Mouse (Mus musculus): Measurements from ENCODE around the gene Sh3d19.
"Not testable (repeated sequence)": the region's sequence is repeated elsewhere in the genome, so short reads cannot be mapped to it uniquely, and the experiment has no call there.

Gene Sh3d19

GRCm38 (mm10) chr3:86103449-86104291 lies 132.8 kb downstream of the Sh3d19 start:
- DNase-seq = no peak

GRCm38 (mm10) chr3:86104433-86104832 lies 133.5 kb downstream of the Sh3d19 start:
- DNase-seq = not testable (repeated sequence)

DNA sequence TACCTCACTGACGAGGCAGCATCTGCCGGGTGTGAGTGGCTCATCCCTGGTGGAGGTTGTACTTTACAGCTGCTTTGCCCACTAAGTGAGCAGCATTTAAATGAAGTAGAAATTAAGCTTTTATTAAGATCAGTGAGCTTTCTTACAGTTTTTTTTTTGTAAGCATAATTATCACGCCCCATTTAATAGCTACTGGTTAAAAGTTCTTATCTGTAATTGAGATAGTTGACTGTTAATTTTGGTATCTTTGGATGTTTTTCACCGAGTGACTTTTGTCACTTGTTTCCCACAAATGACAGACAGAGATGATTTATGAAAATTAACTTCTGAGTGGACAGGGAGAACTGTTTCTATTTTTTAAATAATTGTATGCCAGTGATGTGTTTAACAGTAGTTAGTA lies 134.0 kb downstream of the Sh3d19 start:
- no peak for DNase-seq

DNA sequence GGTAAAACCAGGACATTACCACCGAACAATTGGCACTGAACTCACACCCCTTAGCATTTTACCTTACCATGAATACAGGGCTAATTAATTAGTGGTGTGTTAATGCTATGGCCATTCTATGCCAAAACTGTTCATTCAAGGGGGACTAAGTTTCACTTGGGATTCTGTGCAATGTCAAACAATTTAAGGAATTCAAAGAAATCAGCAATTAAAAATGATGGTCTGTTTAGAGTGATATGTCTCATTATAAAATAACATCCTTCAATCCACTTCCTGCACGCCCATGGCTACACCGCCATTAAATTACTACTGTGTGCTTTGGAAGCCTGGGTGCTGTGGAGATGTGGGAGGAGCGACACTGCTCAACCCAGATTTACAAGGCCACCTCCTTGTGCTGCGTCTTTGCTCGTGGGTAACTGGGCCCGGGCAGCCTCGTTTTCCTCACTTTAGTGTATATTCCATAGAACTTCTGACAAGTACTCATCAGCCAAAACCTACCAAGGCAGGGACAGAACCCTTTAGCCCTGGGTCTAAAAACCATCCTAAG lies 135.2 kb downstream of the Sh3d19 start:
- no peak for DNase-seq

DNA sequence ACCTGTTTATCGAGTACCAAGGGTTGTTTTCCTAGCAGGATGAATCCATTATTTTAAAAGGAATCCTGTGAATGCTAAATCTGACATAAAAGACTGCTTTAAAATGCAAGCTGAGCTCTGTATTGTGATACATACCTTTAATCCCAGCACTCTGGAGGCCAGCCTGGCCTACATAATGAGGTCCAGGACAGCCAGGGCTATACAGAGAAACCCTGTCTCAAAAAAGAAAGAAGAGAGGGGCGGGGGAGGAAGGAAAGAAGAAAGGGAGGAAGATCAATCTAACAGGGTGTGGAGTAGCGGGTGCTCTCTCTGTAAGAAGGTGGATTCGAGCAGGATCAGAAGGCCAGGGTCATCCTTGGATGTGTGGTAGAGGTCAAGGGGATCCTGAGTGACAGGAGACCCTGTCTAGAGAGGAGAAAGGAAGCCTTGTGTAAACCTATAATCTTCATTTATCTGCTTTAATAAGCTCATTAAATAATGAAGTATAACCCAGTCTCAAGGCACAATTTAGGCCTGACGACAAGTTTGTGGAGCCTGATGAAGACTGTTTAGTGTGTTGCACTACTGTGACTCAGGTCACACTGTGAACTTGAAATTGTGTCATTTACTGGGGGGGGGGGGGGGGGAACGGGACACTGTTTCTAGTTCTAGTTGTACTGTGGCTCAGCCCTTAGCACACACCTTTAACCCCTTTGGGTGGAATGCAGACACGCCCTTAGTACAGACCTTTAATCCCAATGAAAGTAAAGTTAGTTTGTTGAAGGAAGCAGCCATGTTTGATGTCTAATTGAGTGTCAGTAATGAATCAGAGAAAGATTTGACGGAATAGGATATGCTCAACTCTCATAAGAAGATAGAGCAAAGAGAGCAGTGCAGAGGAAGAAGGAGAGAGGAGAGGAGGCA lies 137.0 kb downstream of the Sh3d19 start:
- DNase-seq = no peak

GRCm38 (mm10) chr3:86108576-86108975 lies 137.7 kb downstream of the Sh3d19 start:
- no peak for DNase-seq

- DNase-seq = no peak
Measured at GRCm38 (mm10) chr3:86109099-86109498, 138.2 kb downstream of the Sh3d19 start.

GRCm38 (mm10) chr3:86110077-86110476 lies 139.2 kb downstream of the Sh3d19 start:
- DNase-seq = peak; percentile 52

DNA sequence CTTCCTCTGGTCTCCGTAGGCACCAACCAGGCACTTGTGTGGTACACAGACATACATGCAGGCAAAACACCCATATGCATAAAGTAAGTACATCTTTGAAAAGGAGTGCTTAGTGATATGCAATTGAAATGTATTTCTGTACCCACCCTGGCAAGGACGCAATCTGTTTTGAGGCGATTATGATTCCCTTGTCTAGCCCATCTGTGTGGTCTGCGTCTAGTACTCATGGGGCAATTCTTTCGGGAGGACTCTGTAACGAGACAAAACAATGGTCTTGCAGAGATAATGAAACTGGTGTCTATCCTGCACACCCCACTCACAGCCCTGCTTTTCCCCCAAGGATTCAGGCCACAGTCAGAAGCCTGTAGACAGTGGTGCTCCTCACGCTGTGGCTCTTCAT lies 141.9 kb downstream of the Sh3d19 start:
- no peak for DNase-seq

DNA sequence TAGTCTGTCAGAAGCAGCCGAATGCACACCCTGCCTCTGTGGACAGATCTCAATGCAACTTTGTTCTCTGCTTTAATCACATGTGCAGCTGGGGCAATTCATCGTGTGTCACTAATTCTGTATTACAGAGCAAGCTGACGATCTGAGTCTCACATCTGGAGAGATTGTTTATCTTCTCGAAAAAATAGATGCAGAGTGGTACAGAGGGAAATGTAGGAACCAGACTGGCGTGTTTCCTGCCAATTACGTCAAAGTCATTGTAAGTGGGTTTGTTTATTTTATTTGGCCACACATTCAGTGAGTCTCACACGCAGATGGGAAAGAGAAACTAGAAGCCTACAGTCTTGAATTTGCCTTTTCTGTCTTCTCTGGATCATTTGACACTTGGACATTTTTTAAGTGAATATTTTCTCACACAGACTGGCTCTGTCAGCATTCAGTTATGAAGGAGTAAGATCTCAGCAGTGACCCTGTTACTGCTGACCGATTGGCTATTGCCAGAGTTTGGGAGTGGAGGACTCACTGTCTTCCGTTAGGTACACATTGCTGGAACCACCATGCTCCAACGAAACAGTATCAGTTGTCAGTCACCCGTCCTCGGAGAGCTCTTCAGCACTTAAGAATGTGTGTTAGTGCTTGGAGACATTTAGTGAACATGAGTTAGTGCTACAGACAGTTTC lies 143.9 kb downstream of the Sh3d19 start:
- DNase-seq = peak; percentile 39

- no peak for DNase-seq
Measured at GRCm38 (mm10) chr3:86116951-86117350, 146.0 kb downstream of the Sh3d19 start.

DNA sequence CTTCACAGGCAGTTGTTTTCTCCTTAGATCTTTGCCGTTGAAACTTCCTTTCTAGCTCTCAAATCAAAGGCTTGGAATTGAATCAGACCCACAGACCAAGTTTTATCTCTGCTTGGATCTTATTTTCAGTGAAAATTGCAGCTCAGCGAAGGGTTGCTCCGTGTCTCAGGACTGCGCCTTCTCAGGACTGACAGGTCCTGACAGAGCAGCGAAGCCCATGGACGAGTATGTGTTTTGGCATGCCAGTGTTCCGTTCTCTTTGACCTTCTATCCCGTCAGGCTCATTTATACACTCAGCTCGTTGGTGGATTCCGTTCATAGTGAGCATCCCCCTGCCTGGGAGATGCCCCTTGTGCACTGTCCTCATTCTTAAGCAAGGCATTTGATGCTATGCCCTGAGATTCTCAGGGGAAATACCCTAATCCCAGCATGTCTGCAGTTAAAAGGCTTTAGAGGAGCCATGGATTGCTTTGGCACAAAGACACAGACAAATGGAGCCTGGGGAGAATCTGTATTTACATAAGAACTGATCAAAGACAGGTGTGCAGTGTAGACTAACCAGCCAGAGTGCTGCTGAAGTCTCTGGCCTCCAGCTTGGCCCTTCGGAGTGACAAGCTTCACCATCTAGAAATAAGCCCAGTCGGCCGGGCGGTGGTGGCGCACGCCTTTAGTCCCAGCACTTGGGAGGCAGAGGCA lies 148.5 kb downstream of the Sh3d19 start:
- DNase-seq = no peak

GRCm38 (mm10) chr3:86122156-86122555 lies 151.2 kb downstream of the Sh3d19 start:
- no peak for DNase-seq

- DNase-seq = no peak
Measured at GRCm38 (mm10) chr3:86123251-86123746, 152.4 kb downstream of the Sh3d19 start.

GRCm38 (mm10) chr3:86129757-86130156 lies 158.8 kb downstream of the Sh3d19 start:
- peak; percentile 65 for DNase-seq

- DNase-seq = no peak
Measured at GRCm38 (mm10) chr3:86134939-86135638, 164.2 kb downstream of the Sh3d19 start.

- DNase-seq = no peak
Measured at GRCm38 (mm10) chr3:86135886-86136563, 165.1 kb downstream of the Sh3d19 start.

- no peak for DNase-seq
Measured at GRCm38 (mm10) chr3:86136936-86137574, 166.1 kb downstream of the Sh3d19 start.

DNA sequence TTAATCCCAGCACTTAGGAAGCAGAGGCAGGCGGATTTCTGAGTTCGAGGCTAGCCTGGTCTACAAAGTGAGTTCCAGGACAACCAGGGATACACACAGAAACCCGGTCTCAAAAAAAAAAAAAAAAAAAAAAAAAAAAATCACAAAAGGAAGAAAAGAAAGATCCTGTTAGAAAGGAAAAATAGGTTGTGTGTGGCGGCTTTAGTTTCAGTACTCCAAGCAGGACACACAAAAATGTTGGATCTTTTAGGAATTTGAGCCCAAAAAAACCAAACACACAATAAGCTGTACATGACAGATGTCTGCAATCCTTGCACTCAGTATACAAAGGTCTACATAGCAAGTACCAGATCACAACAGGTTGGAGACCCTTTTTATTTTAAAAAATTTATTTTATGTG lies 168.8 kb downstream of the Sh3d19 start:
- no peak for DNase-seq

DNA sequence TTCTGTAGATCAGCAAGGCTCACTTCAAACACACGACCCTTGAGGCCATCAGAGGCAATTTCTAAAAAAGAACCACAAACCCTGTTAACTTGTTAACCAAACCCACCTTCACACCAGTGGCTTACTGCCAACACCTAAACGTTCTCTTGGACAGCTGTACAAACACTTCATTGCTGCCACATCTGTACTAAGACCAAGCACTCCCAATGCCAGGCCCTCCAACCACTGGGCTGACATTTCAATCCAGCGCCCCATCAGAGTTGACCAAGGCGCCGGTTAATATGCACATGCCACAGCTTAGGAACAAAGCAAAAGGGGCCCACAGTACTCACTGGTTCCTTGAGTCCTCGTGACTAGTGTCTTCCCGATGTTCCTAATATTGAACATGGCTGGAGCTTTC lies 170.5 kb downstream of the Sh3d19 start:
- no peak for DNase-seq
